Mouse (Mus musculus) left cerebral cortex, adult 8-10 months (tissue): ENCODE data around the gene Gm9945. TPM values are rescaled to one million over a fixed set of nuclear protein-coding genes. Genes with fewer than 3 reads are reported as not detected.

Source experiments
- DNase-seq, 2 experiments: peaks; one replicate each; pipeline ENCODE4 v3.0.0; 2022; ENCODE audit warnings: low spot score in 2 of 2
- total RNA-seq, 4 experiments: library from RNA; stranded (reverse); gene quantifications; 2 replicates each; pipeline ENCODE4 v1.2.4; 2022

Gene Gm9945
- total RNA-seq, 4 experiments from 2014 or later: 1.8 to 3.3 (median 2.1) TPM

DNA sequence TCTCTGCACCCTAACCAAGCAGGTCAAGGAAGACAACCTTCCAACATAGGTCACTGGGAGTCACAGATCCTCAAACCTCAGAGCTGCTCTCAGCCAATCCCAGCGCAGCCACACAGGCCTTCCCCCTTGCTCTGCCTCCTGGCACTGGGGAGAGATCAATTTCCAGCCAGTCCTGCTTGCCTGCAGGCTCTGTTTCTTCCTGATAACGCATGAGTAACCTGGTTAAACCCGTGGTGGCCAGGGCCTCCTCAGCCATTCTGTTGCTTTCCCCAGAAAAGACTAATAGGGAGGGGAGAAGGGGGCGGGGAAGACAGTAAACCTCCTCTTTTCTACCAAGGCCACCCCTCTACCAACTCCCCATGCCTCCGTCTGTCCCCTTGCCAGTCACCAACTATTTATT, 18.2 kb upstream of the Gm9945 start:
- DNase-seq: no peak

DNA sequence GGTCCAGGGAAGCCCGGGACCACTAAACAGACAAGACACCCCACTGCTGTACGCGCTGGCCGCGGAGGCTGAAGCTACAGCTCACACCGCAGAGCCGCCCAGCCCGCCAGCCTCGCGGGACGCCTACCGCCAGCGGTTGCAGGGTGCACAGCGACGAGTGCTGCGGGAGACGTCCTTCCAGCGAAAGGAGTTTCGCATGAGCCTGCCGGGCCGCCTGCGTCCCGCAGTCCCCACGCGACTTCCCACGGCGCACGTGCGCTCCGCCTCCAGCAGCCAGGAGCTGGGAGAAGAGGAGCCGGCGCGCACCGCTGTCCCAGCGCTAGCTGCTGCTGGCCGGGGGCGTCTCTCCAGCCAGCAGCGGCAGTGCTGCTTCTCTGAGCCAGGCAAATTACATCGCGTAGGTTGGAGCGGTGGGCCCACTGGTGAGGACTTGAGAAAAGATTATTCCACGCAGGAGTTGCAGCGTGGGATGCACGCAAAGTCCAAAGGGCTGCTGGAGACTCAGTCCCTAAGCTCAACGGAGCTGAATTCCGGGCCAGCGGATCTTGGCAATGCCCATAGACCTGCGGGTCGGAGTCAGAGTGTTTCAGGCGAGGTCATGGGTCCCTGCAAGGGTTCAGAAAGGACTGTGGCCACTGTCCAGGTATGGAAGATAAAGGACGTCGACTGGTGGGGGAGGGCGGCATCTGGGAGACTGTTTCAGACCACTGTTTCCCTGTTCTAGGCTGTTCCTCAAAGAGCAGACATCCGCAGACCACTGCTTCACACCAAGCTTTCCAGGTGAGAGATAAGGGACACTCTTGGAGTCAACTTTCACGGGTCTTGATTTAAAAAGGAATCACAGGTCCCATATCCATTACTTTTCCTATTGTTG, 16.2 kb upstream of the Gm9945 start:
- peak in 1 of 2 experiments; percentile 70 for DNase-seq

DNA sequence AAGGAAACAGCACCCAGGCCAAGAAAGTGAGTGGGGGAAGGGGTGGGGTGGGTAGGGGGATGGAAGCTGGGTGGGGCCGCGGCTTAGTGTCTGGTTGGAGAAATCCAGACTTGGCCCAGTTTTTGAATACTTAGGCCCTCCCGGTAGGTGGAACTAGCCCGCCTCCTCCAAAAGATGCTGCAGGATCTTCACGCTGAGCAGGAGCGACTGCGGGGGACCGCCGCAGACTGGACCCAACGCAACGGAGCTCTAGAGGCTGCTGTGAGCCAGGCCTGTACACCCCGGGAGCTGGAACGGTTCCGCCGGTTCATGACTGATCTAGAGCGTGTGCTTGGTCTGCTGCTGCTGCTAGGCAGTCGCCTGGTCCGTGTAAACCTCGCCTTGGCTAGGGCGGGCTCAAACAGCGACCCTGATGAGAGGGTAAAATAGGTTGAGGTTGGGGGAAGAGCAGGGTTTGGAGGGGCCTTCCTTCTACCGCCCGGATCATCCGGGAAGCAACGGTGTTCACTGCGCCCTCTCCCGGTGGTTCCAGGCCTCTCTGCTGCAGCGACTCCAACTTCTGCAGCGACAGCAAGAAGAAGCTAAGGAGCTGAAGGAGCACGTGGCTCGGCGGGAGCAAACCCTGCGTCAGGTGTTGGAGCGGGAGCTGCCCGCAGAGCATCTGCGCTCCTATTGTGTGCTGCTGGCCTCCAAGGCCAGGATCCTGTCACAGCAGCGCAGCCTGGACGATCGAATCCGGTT, 13.6 kb upstream of the Gm9945 start:
- DNase-seq: peak; percentile 71 to 80

DNA sequence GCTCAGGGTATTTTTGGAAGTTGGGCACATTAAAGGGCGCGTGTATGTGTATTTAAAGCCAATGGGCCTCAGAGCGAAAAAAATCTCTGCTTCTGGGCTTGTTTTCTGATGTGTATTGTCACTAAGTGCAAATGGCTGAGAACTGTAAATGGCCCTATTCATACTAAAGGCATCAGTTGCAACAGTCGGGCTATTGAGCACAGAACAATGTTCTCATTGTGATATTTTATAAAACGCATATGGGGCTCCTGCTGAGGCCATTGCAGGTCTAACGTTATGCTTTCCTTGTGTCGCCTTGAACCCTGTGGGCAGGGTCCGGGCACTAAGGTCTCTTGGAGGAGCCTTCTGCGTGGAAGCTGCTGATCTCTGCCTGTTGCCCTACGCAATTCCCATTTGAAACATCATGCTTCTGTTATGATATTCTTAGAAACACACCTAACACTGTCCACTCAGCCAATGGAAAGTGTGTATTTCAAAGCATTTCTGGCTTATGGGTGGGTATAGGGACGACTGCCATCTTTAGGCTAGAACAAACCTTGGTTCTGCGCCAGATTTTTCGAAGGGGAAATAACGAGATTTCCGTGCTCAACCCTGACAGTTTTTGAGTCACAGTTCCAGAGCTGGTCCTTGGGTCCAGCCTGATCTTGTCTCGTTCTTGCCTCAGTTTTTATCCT, 10.5 kb upstream of the Gm9945 start:
- no peak for DNase-seq

DNA sequence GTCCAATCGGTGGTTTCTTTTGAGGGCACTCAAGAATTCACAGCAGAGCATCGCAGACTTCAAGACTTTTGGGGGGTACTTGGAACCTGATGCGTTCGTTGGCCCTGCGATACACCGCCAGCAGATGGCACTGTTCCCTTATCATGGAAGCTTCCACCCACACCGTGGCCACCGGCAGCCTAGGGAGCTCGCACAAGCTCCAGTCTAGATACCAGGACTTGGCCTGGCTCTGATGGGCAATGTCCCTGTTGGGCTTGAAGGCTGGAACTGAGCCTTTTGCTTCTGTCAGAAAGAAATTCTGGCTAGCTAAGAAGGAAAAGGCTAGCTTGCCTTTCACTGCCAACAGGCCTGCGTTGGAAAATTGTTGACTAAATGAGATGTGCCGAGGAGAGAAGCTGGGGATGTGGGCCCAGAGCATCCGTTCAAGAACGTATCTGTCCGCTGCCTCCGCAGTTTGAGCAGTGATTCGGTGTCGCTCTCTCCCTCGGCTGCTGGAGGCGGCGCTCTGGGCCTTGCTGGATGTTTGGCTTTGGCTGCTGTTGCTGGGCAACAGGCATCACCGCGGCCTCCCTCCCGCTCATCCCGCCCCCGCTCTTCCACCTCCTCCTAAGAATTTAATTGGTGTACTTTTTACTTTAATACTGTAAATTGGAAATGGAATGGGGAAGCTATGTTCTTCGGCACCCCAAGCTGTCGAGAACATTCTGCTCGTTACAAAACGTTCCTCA, 9.8 kb upstream of the Gm9945 start, which contains the start of gene Gm9837:
TSS of gene Gm9837 (minus strand) at position 512 of the 728 bp plus-strand sequence.
- peak; percentile 88 to 91 for DNase-seq

DNA sequence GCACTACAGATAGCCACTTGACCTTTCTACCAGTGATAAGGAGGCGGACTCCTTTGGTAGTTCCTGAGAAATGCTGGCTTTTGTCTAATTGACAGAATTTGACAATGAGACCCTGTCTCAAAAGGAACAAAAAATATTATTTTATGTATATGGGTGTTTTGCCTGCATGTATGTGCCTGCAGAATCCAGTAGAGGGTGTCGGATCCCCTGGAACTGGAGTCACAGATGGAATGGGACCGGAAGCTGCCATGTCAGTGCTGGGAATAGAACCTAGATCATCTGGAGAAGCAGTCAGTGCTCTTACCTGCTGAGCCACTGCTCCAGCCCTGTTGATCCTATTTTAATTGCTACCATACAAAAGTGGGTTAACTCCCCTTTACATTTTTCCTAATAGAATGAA, 7.3 kb upstream of the Gm9945 start:
- DNase-seq: no peak

DNA sequence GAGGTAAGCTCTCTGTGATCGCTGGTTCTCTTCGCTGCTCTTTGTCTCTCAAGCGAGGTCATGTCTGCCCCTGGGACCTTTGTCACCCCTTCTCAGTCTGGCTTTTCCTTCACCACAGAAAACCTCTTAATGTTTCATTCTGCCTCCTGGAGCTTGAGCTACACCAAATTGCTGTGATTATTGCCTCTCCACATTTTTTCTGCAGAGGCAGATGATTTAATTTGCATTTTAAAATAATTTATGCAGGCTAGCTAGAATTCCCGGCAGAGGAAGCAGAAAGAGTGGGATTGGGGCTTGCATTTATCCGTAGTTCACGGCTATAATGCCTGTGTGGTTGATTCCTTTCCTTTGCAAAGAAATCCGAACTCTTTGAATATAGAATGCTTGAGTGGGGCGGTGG, 4.3 kb upstream of the Gm9945 start:
- no peak for DNase-seq

GRCm38 (mm10) chr11:53477833-53478232, 2.1 kb upstream of the Gm9945 start:
- DNase-seq: no peak

DNA sequence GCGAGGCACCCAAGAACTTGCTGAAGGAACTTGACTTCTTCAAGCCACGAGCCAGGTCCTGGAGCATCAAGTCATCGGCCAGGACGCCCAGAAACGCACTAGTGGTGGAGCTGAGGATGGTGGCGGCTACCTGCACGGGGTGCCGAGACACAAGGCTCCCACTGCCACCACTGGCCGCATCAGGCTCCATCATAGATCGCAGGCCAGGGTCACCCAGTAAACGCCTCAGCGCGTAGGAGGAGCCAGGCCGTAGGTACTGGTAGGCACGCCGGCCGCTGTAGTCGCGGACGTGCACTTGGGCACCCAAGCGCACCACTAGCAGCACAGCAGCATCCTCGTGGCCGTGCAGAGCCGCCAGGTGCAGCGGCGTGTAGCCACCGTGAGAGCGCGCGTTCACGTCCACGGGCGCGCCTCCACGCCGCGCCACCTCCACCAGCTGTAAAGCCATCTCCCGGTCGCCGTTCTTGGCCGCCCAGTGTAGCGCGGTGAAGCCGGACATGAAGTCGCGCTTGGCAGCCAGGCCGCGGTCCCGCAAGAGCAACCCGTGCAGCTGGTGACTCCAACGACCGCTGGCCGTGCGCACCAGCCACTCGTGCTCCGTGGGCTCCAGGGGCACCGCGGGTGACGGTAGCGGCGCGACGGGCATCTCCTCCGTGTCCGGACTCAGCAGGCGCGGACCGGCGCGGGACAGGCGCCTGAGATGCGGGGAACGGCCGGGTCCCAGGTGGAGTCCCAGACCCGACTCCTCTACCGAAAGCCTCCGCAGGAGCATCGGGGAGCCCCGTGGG, 1.4 kb upstream of the Gm9945 start:
- peak in 1 of 2 experiments; percentile 51 for DNase-seq

- no peak for DNase-seq
These were observed 689 bp upstream of the Gm9945 start for GRCm38 (mm10) chr11:53479171-53479782.

DNA sequence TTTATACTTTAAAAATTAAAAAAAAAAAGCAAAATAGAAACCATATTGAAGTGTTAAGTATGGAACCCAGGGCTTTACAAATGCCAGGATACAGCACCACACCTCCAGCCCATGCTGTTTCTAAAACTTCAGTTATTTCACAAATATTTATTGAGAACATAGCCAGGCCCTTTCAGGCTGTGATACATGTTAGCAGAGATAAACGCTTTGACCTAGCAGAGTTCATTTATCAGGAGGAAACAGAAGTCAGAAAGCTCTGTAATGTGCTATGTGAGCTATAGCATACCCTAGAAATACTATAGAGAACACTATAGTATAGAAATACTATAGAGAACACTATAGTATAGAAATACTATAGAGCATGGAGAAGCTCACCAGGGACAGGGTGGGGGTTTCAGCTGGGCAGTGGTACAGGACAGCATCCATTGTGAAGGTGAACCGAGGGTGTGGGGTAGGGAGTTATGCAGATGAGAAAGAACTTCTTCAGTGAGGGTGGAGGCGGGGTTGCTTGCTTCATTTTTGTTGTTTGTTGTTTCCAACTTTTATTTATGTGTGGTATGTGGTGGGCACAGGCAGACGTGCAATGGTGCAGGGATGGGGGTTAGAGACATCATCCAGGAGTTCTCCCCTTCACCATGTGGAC, 1.2 kb downstream of the Gm9945 start:
- no peak for DNase-seq

GRCm38 (mm10) chr11:53483159-53483891, 3.4 kb downstream of the Gm9945 start:
- DNase-seq: no peak

- DNase-seq: no peak
These were observed 5.8 kb downstream of the Gm9945 start for GRCm38 (mm10) chr11:53485719-53486118.

GRCm38 (mm10) chr11:53486351-53486750, 6.4 kb downstream of the Gm9945 start:
- DNase-seq: no peak

DNA sequence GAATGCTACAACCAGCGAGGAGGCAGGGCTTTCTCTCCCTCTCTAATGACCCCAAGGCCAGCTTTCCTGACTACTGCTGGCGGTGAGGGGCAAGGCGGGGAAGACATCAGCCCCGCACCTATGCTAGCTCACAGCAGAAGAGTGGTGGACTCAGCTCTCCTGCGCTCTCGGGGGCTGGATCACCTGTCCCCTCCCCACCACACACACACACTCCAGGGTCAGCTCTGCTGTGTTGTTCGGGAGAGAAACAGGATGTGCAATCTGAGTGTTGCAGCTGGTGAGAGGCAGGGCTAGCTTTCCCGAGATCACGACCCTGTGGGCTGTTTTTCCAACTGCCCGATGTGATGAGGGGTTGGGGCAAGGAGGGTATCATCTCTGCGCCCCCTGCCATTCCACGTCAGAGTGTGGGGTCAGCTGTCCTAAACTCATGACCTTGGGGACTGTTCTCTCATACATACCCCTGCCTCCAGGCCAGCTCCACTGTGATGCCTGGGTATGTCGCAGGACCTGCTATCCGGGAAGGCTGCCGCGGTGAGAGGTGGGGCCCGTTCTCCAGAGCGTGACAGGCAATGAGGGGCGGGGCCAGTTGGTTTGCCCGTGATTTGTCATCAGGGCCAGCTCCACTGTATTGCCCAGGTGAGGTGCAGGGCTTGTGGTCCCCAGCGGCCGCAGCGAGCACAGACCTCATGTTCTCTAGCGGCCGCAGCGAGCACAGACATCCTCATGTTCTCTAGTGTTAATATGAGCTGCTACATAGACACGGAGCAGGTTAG, 7.0 kb downstream of the Gm9945 start:
- DNase-seq: no peak

- no peak for DNase-seq
These were observed 9.0 kb downstream of the Gm9945 start for GRCm38 (mm10) chr11:53489007-53489406.

GRCm38 (mm10) chr11:53489421-53489820, 9.5 kb downstream of the Gm9945 start:
- DNase-seq: no peak

- DNase-seq: peak in 1 of 2 experiments; percentile 50
These were observed 12.0 kb downstream of the Gm9945 start for GRCm38 (mm10) chr11:53491954-53492401.
